Mouse (Mus musculus) bone marrow macrophage, adult 2 months (primary cell): ENCODE measurements around the gene Cxcl10. TPM values are rescaled to one million over a fixed set of nuclear protein-coding genes. Genes with fewer than 3 reads are reported as not detected.

Experiments
- H3K27ac ChIP-seq: 2 replicates; pipeline ENCODE4 v1.5.1; 2012; ENCODE audit warnings: low read depth, low read length; ENCODE audit not compliant: insufficient read depth
- H3K4me1 ChIP-seq: 2 replicates; pipeline ENCODE4 v1.6.1; 2012; ENCODE audit warnings: low read length; ENCODE audit not compliant: control insufficient read depth, insufficient read depth
- H3K4me3 ChIP-seq: 2 replicates; pipeline ENCODE4 v1.5.1; 2012; ENCODE audit warnings: mild to moderate bottlenecking, low read length, moderate library complexity; ENCODE audit not compliant: insufficient read depth
- CTCF ChIP-seq: IDR thresholded peaks from 2 replicates; pipeline ENCODE4 v1.5.1; 2012; ENCODE audit warnings: low read depth, mild to moderate bottlenecking, low read length, moderate library complexity
- POLR2A ChIP-seq: IDR thresholded peaks from 2 replicates; pipeline ENCODE4 v1.6.1; 2012; ENCODE audit warnings: mild to moderate bottlenecking, low read depth, low read length, borderline replicate concordance
- polyA plus RNA-seq: library from polyadenylated mRNA; stranded (reverse); fragments of >200 nt; gene quantifications from 2 replicates; pipeline ENCODE4 v1.2.4, GENCODE M21; 2012; ENCODE audit not compliant: missing spikeins, insufficient read depth, insufficient read length

The Cxcl10 gene
- polyA plus RNA-seq = 30.4 and 32.0 TPM in 2 replicates

DNA sequence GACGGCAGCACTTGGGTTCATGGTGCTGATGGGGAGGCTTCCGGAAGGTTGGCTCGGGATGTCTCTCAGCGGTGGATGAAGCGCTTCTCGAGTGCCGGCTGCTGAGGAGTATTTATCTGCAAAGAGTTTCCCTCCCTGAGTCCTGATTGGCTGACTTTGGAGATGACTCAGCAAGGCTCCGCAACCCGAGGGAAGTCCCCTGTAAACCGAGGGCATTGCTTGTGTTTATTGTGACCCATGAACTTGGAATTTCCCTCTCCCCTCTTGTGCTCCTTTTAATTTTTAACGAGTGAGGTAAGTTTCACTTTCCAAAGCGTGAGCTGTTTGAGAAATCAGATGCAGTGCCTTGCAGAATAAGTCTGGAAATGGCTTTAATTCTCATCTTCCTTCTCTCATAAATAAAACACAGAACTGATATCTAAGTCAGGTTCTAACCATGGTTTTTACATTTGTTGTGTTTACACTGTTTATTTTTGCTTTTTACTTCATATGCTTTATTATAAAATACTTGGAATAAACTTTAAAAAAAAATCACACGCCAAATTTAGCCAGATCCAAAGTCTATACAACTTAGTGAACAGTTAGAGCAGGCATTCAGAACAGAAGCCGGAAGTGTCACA is at the start of gene Cxcl10:
TSS of gene Cxcl10 (minus strand) at position 96 of the 620 bp plus-strand sequence.
- Histone ChIP-seq H3K27ac (no peak within 1 kb of the TSS), H3K4me3 (peak within 1 kb of the TSS; percentile 48), H3K4me1 (peaks cover 20% of the 10 kb centered on the region)
- TF ChIP-seq POLR2A (no peak), CTCF (no peak)

DNA sequence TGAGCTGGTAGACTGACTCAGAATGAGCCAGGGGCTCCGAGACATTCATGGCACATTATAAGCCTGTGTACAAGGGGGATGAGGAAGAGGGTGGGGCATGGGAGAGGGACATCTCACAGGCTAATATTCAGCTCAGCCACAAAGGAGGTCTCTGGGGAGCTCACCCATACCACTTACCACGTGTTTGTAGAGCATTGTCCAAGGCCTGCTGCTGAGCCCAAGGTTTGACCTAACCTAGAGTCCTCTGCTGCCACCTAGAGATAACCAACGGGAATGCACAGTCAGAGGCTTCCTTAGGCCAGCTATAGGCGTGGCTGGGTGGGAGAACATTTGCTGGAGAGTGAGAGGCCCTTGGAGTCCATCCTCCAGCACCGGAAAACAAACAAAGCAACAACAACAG is 49.5 kb upstream of the Cxcl10 start:
- Histone ChIP-seq H3K4me3 (no peak overlapping the region), H3K27ac (no peak overlapping the region), H3K4me1 (no peaks in the 10 kb centered on the region)
- TF ChIP-seq CTCF (peak; percentile 62), POLR2A (no peak)

DNA sequence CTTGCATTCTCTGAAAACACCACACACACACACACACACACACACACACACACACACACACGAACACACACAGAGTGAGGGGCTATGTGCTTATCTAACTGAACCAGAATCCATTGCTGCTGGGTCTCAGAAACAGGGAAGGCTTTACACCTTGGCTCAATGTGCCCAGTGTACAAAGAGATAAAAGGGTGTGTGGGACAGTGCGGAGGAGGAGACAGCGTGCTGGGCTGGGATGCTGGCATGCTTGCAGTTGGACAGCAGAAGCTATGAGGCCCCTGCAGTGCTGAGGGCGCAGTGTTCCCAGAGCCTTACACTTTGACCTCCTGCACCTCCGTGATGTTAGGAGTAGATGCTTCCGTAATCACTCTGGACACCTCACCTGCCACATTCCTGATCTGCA is 47.8 kb upstream of the Cxcl10 start:
- H3K27ac ChIP-seq = no peak overlapping the region
- TF ChIP-seq POLR2A = no peak
- H3K4me3 ChIP-seq = no peak overlapping the region
- H3K4me1 ChIP-seq = no peaks in the 10 kb centered on the region

DNA sequence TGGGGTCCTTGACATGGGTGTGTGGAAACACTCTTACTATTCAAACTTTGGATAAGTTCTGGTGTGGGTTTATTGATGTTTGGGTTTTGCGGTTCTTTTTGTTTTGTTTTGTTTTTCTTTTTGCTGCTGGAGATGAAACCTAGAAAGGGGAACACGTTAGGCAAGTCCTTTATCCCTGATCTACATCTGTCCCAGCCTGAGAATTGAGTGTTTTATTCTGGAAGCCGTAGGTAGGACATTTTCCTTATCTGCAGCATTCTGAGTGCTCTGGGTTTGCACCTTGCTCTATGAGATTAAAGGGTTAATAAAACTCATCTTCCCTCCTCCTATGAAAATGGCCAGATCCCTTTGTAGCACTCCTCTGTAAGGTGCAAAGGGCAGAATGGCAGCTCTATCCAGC is 47.1 kb upstream of the Cxcl10 start:
- Histone ChIP-seq H3K4me3 (no peak overlapping the region), H3K4me1 (no peaks in the 10 kb centered on the region), H3K27ac (no peak overlapping the region)
- TF ChIP-seq POLR2A (no peak), CTCF (no peak)

DNA sequence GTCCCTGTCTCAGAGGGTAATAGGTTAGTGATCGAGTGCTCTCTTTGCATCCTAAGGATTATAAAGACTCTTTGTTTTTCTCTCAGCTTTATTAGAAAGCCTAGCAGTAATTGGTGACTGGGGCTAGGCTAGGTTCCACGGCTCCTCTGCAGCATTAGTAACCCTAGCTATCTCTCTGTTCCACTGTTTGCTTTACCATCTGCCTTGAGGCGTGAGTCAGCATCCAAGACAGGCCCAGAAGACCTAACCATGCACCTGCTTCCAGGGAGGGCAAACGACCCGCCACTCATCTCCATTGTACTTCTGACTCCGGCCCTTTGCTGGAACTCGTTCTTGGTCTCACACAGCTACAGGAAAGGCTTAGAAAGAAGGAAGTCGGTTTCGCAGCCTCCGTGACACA is 45.2 kb upstream of the Cxcl10 start:
- no peaks in the 10 kb centered on the region for H3K4me1 ChIP-seq
- no peak overlapping the region for H3K27ac ChIP-seq
- no peak for TF ChIP-seq CTCF
- TF ChIP-seq POLR2A = no peak
- no peak overlapping the region for H3K4me3 ChIP-seq

DNA sequence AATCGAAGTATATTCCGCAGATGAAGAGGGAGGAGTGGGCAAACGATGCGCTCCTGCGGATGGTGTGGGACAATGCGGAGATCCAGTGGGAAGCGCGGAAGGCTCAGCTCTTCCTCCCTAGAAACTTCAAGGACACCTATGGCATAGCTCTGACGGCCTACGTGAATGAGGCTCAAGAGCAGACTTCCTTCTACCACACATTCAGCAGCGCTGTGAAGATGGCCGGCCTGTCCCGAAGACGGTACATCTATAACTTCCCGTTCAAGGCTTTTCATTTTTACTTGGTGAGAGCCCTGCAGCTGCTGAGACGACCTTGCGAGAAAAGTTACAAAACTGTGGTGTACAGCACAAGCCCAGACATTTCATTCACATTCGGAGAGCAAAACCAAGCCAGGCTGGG is 43.9 kb upstream of the Cxcl10 start:
- H3K27ac ChIP-seq = no peak overlapping the region
- H3K4me3 ChIP-seq = peak overlapping the region; percentile 46
- TF ChIP-seq POLR2A (no peak), CTCF (no peak)
- no peaks in the 10 kb centered on the region for H3K4me1 ChIP-seq

DNA sequence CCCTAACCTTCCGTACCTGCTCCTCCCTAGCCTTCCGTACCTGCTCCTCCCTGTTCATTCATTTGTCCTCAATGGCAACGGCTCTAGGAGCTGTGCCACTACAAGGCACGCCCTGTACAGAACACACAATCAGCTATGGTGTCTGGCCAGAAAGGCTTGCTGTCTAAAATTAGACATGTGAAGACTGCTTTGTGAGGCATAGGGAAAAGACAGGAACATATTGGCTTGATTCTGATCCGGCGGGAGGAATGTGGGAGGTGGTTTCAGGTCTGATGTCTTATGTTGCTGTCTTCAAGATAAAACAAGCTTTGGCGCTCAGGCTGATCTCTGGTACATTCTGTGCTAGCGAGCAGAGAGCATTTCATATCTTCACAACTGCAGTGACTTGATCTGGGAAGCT is 41.9 kb upstream of the Cxcl10 start:
- Histone ChIP-seq H3K4me3 (no peak overlapping the region), H3K4me1 (peaks cover 7% of the 10 kb centered on the region), H3K27ac (no peak overlapping the region)
- TF ChIP-seq CTCF = no peak
- no peak for TF ChIP-seq POLR2A

DNA sequence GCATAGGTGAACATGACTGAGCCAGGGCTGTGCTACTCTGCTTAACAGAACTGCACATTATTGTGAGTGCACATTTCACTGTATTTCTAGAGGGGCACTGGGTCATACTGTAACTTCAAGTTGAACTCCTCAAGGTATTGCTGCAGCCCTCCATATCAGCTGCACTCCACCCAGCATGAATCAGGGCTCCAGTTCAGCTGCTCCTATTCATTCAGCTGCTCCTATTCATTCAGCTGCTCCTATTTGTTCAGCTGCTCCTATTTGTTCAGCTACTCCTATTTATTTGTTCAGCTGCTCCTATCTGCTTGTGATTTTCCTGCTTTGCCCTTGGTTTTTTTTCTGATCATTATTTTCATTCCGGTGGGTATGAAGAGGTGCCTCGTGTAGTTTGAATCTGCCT is 41.3 kb upstream of the Cxcl10 start:
- H3K4me3 ChIP-seq = no peak overlapping the region
- H3K4me1 ChIP-seq = peaks cover 7% of the 10 kb centered on the region
- TF ChIP-seq POLR2A (no peak), CTCF (no peak)
- H3K27ac ChIP-seq = no peak overlapping the region

DNA sequence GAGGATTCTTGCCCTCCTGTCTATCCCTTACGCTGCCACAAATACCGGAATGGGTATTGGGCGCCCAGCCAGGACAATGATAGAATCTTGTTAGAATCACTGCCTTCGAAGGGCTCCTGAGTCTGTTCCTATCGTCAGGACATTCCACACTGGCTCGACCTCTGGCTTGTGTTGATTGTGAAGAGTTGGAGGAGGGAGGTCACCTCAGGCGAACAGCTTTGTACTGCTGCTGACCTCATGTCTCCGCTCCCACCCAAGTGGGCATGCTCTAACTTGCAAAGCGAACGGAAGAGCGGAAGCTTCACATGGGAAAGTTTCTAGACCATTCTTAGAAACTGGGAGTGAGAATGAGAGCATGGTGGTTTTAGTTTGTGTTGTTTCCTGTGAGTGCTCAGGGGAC is 38.7 kb upstream of the Cxcl10 start:
- H3K4me3 ChIP-seq = no peak overlapping the region
- TF ChIP-seq POLR2A = no peak
- TF ChIP-seq CTCF = no peak
- no peak overlapping the region for H3K27ac ChIP-seq
- H3K4me1 ChIP-seq = peaks cover 7% of the 10 kb centered on the region

DNA sequence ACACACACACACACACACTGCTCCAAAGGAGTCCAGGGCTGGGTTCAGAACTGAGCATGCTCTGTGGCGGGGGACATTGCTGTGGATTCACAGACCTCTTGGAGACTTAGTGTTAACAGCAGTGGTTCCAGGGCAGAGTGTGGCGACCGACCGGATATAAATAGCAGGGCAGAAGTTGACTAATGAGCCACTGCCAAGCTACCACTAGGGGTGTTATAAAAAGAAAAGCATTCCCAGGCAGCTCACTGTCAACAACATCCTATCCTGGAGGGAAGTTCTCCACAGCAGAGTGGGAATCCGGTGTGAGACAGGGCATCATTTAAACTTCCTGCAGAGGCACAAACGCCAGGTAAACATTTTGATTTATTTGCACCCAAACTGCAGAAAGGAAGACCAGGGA is 38.0 kb upstream of the Cxcl10 start:
- no peak overlapping the region for H3K27ac ChIP-seq
- no peak for TF ChIP-seq CTCF
- TF ChIP-seq POLR2A = no peak
- no peak overlapping the region for H3K4me3 ChIP-seq

DNA sequence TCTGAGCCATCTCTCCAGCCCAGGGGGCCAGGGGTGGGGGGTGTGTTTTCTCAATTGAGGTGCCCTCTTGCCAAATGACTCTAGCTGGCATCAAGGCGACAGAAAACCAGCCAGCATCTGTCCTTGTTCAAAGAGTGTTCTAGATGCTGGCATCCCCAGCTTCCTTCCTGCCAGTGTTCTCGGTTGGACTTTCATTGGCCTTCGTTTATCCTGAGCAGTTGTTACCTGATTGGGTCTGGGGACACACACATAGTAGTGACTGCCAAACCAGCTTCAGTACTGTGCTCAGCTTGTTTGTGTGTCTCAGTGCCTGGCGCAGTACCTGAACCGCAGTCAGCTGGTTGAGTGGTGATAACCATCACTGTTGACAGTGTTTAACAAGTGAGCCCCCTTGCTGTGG is 37.4 kb upstream of the Cxcl10 start:
- no peak for TF ChIP-seq CTCF
- no peak for TF ChIP-seq POLR2A
- Histone ChIP-seq H3K27ac (no peak overlapping the region), H3K4me1 (peaks cover 7% of the 10 kb centered on the region), H3K4me3 (no peak overlapping the region)

More for the DNA sequence above, 38.0 kb upstream of the Cxcl10 start:
- H3K4me1 ChIP-seq = peaks cover 7% of the 10 kb centered on the region
